Mouse (Mus musculus): ENCODE results near the gene Pex26. TPM values are rescaled to one million over a fixed set of nuclear protein-coding genes. Genes with fewer than 3 reads are reported as not detected.
A peak's percentile ranks its signal among the peaks of the same experiment; 100 is the strongest.

The Pex26 gene
- polyA plus RNA-seq, 1 experiment, result 2.7 TPM

DNA sequence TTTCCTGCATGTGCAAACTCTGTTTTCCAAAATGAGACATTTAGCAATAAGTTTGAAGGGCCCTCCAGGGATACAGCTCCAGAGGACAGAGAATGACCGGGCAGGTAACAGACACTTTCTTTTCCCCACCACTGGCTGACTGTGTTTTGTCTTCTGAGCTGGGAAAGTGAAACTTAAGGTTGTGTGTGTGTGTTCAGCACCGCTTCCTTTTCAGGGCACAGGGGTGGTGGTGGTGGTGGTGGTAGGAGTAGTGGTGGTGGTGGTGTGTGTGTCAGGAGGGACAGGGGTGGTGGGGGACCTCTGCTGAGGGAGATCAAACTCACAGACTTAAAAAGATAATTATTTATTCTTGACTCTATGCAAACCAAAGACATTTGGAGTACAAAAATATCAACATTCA lies 58.3 kb downstream of the Pex26 start:
- no peaks in the 10 kb centered on the region for H3K79me3 ChIP-seq (ENCODE audit: low read depth)
- no peak overlapping the region for H3ac ChIP-seq (ENCODE audit: control insufficient read depth, insufficient read length, low read depth)
- TF ChIP-seq MYOG (IDR thresholded peaks at IDR 0.05; ENCODE audit: control insufficient read depth, extremely low read depth, insufficient read length) (no peak), FOSL1 (IDR thresholded peaks at IDR 0.05; ENCODE audit: insufficient read depth, low read length, poor library complexity, severe bottlenecking) (no peak), USF1 (IDR thresholded peaks at IDR 0.05; ENCODE audit: low read depth) (no peak), MAX (IDR thresholded peaks at IDR 0.05) (no peak), CEBPB (IDR thresholded peaks at IDR 0.05; ENCODE audit: low read depth) (no peak), MYOD1 (IDR thresholded peaks at IDR 0.05; ENCODE audit: control insufficient read depth, insufficient read length, low read depth) (no peak), CTCF (IDR thresholded peaks at IDR 0.05; ENCODE audit: control insufficient read depth, insufficient read depth, insufficient read length) (no peak)
- no peaks in the 10 kb centered on the region for H3K36me3 ChIP-seq (ENCODE audit: control insufficient read depth, insufficient read depth)
- H3K27me3 ChIP-seq (ENCODE audit: control insufficient read depth, insufficient read depth, insufficient read length), result peaks cover 17% of the 10 kb centered on the region
- no peaks in the 10 kb centered on the region for H3K79me2 ChIP-seq (ENCODE audit: control insufficient read depth, insufficient read depth)
- no peak overlapping the region for H3K4me3 ChIP-seq (ENCODE audit: insufficient read depth, poor library complexity, severe bottlenecking)

- Histone ChIP-seq H3K27me3 (ENCODE audit: control insufficient read depth, insufficient read depth, insufficient read length) (peaks cover 23% of the 10 kb centered on the region), H3ac (ENCODE audit: control insufficient read depth, insufficient read length, low read depth) (no peak overlapping the region), H3K79me2 (ENCODE audit: control insufficient read depth, insufficient read depth) (no peaks in the 10 kb centered on the region), H3K36me3 (ENCODE audit: control insufficient read depth, insufficient read depth) (no peaks in the 10 kb centered on the region), H3K4me3 (ENCODE audit: insufficient read depth, poor library complexity, severe bottlenecking) (no peak overlapping the region), H3K79me3 (ENCODE audit: low read depth) (no peaks in the 10 kb centered on the region)
- TF ChIP-seq MYOD1 (IDR thresholded peaks at IDR 0.05; ENCODE audit: control insufficient read depth, insufficient read length, low read depth) (no peak), CEBPB (IDR thresholded peaks at IDR 0.05; ENCODE audit: low read depth) (no peak), USF1 (IDR thresholded peaks at IDR 0.05; ENCODE audit: low read depth) (no peak), FOSL1 (IDR thresholded peaks at IDR 0.05; ENCODE audit: insufficient read depth, low read length, poor library complexity, severe bottlenecking) (no peak), CTCF (IDR thresholded peaks at IDR 0.05; ENCODE audit: control insufficient read depth, insufficient read depth, insufficient read length) (no peak), MYOG (IDR thresholded peaks at IDR 0.05; ENCODE audit: control insufficient read depth, extremely low read depth, insufficient read length) (no peak), MAX (IDR thresholded peaks at IDR 0.05) (no peak)
Measured at GRCm38 (mm10) chr6:121243161-121243560, 59.7 kb downstream of the Pex26 start.

GRCm38 (mm10) chr6:121245127-121246036 lies 61.9 kb downstream of the Pex26 start, which contains the start of gene Usp18:
Gene Usp18 (plus strand): TSS chr6:121245906.
- no peaks in the 10 kb centered on the region for H3K79me3 ChIP-seq (ENCODE audit: low read depth)
- peak within 1 kb of the TSS; percentile 29 for H3K4me3 ChIP-seq (ENCODE audit: insufficient read depth, poor library complexity, severe bottlenecking)
- H3K27me3 ChIP-seq (ENCODE audit: control insufficient read depth, insufficient read depth, insufficient read length), result peaks cover 24% of the 10 kb centered on the region
- no peak for TF ChIP-seq CEBPB (IDR thresholded peaks at IDR 0.05; ENCODE audit: low read depth)
- no peak for TF ChIP-seq USF1 (IDR thresholded peaks at IDR 0.05; ENCODE audit: low read depth)
- TF ChIP-seq MYOG (IDR thresholded peaks at IDR 0.05; ENCODE audit: control insufficient read depth, extremely low read depth, insufficient read length), result no peak
- peak; percentile 43 for TF ChIP-seq MAX (IDR thresholded peaks at IDR 0.05)
- no peak for TF ChIP-seq MYOD1 (IDR thresholded peaks at IDR 0.05; ENCODE audit: control insufficient read depth, insufficient read length, low read depth)
- peak within 1 kb of the TSS; percentile 18 for H3ac ChIP-seq (ENCODE audit: control insufficient read depth, insufficient read length, low read depth)
- H3K79me2 ChIP-seq (ENCODE audit: control insufficient read depth, insufficient read depth), result no peaks in the 10 kb centered on the region
- no peaks in the 10 kb centered on the region for H3K36me3 ChIP-seq (ENCODE audit: control insufficient read depth, insufficient read depth)

DNA sequence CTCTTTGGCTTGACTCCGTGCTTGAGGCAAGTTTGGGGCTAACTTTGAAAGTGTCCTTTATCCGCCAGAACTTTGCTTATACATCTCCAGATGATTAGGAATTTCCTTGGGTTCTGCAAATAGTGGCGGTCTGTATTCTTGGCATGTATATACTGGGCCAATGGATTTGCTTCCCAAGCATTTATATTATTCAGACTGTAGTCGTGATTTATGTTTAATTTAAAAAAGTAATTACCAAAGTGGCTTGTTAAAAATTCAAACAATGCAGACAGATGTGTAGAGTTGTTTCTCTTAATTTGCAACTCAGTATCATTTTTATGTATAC lies 62.5 kb downstream of the Pex26 start:
- TF ChIP-seq MYOD1 (IDR thresholded peaks at IDR 0.05; ENCODE audit: control insufficient read depth, insufficient read length, low read depth) (no peak), MAX (IDR thresholded peaks at IDR 0.05) (no peak), CEBPB (IDR thresholded peaks at IDR 0.05; ENCODE audit: low read depth) (no peak), USF1 (IDR thresholded peaks at IDR 0.05; ENCODE audit: low read depth) (no peak), CTCF (IDR thresholded peaks at IDR 0.05; ENCODE audit: control insufficient read depth, insufficient read depth, insufficient read length) (no peak), MYOG (IDR thresholded peaks at IDR 0.05; ENCODE audit: control insufficient read depth, extremely low read depth, insufficient read length) (no peak), FOSL1 (IDR thresholded peaks at IDR 0.05; ENCODE audit: insufficient read depth, low read length, poor library complexity, severe bottlenecking) (no peak)
- Histone ChIP-seq H3K4me3 (ENCODE audit: insufficient read depth, poor library complexity, severe bottlenecking) (no peak overlapping the region), H3K27me3 (ENCODE audit: control insufficient read depth, insufficient read depth, insufficient read length) (peaks cover 22% of the 10 kb centered on the region), H3K79me2 (ENCODE audit: control insufficient read depth, insufficient read depth) (no peaks in the 10 kb centered on the region), H3K36me3 (ENCODE audit: control insufficient read depth, insufficient read depth) (no peaks in the 10 kb centered on the region), H3K79me3 (ENCODE audit: low read depth) (no peaks in the 10 kb centered on the region), H3ac (ENCODE audit: control insufficient read depth, insufficient read length, low read depth) (peak overlapping the region; percentile 14)

Other genes starting within 250 kb of the Pex26 start
- 10.3 TPM for gene Mical3, start 52.7 kb upstream of the Pex26 start, polyA plus RNA-seq (2012; fragmentation: generic; extraction: Trizol)
- gene Tuba8, start 27.0 kb downstream of the Pex26 start, polyA plus RNA-seq (2012; fragmentation: generic; extraction: Trizol), result 0.07 TPM
- gene Usp18, start 62.2 kb downstream of the Pex26 start, polyA plus RNA-seq (2012; fragmentation: generic; extraction: Trizol), result 0.02 TPM
- not detected for gene Slc6a13, start 116.6 kb downstream of the Pex26 start, polyA plus RNA-seq (2012; fragmentation: generic; extraction: Trizol)
- gene Slc6a12, start 159.4 kb downstream of the Pex26 start, polyA plus RNA-seq (2012; fragmentation: generic; extraction: Trizol), result 0.15 TPM

Data from C2C12 (cell line).